Mouse (Mus musculus) neural tube, embryonic 14.5 days (tissue): ENCODE results near the gene Aktip. TPM values are rescaled to one million over a fixed set of nuclear protein-coding genes. Genes with fewer than 3 reads are reported as not detected.

ENCODE experiments used
- ATAC-seq: fragments of 200-750 bp; cut with Nextera tagmentation; 2 replicates; pipeline ENCODE4 v1.8.0; 2017; ENCODE audit warnings: low read depth, mild to moderate bottlenecking, moderate TSS enrichment, moderate library complexity
- H3K27ac ChIP-seq: fragments of 300-500 bp; sonication (generic); 2 replicates; pipeline ENCODE4 v1.5.1; 2014; ENCODE audit warnings: low read depth, mild to moderate bottlenecking, control low read depth, low read length, moderate library complexity, mixed read lengths
- H3K27me3 ChIP-seq: fragments of 300-500 bp; sonication (generic); 2 replicates; pipeline ENCODE4 v1.6.1; 2014; ENCODE audit warnings: low read length; ENCODE audit not compliant: control insufficient read depth, insufficient read depth
- H3K36me3 ChIP-seq: fragments of 300-500 bp; sonication (generic); 2 replicates; pipeline ENCODE4 v1.6.1; 2014; ENCODE audit warnings: low read length, mixed read lengths; ENCODE audit not compliant: control insufficient read depth, insufficient read depth
- H3K4me1 ChIP-seq: fragments of 300-500 bp; sonication (generic); 2 replicates; pipeline ENCODE4 v1.6.1; 2014; ENCODE audit warnings: low read length; ENCODE audit not compliant: control insufficient read depth, insufficient read depth
- H3K4me2 ChIP-seq: fragments of 300-500 bp; sonication (generic); 2 replicates; pipeline ENCODE4 v1.6.1; 2014; ENCODE audit warnings: mild to moderate bottlenecking, low read depth, low read length, control low read depth
- H3K4me3 ChIP-seq: fragments of 300-500 bp; sonication (generic); 2 replicates; pipeline ENCODE4 v1.5.1; 2014; ENCODE audit warnings: low read depth, low read length, control low read depth, mixed read lengths
- H3K9ac ChIP-seq: fragments of 300-500 bp; sonication (generic); replicated peaks from 2 replicates; pipeline ENCODE4 v1.6.1; 2014; ENCODE audit warnings: low read depth, mild to moderate bottlenecking, control low read depth, low read length, mixed read lengths
- H3K9me3 ChIP-seq: fragments of 300-500 bp; sonication (generic); 2 replicates; pipeline ENCODE4 v1.6.1; 2016; ENCODE audit warnings: low read length; ENCODE audit not compliant: control insufficient read depth
- WGBS: fragments of 180-500 bp; shearing (Covaris S2); extraction: QIAGEN DNeasy Blood & Tissue Kit; methylation state at CpG from one replicate; pipeline ENCODE4 v1.1.7; 2014; 5-methylcytosine and 5-hydroxymethylcytosine counted together
- polyA plus RNA-seq: library from polyadenylated mRNA; unstranded; fragments of >200 nt; fragmentation: Nextera tagmentation; extraction: Ambion mirVana; gene quantifications from 2 replicates; pipeline ENCODE4 v1.2.1, GENCODE M21; 2014

Aktip gene
- polyA plus RNA-seq, 1 experiment from 2014 or later: 118 TPM

DNA sequence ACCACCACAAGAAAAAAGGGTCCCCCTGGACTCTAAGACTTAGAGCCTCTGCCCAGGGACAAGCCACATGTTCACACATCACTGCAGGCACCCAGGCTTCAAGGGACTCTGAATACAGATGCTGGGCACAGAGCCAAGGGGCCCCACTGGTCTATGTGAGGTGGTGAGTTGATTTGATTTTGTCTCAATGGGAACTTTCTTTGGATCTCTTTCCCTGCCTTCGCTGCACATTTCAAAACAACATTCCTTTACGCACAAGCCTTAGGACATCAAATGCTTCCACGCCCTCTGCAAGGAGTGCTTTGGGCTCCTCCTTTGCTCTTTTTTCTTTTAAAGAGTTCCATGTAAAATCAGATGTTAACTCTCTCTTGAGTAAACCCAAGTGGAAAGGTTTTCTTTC lies 1.7 kb downstream of the Aktip start:
- H3K27me3 ChIP-seq: no peaks in the 10 kb centered on the region
- WGBS: 79% methylated on average over 3 of the region's 3 CpGs
- no peaks in the 10 kb centered on the region for H3K9me3 ChIP-seq
- no peak overlapping the region for H3K4me2 ChIP-seq
- no peaks in the 10 kb centered on the region for H3K4me1 ChIP-seq
- ATAC-seq: no peak
- no peak overlapping the region for H3K4me3 ChIP-seq
- no peak overlapping the region for H3K9ac ChIP-seq
- H3K27ac ChIP-seq: no peak overlapping the region
- no peaks in the 10 kb centered on the region for H3K36me3 ChIP-seq

DNA sequence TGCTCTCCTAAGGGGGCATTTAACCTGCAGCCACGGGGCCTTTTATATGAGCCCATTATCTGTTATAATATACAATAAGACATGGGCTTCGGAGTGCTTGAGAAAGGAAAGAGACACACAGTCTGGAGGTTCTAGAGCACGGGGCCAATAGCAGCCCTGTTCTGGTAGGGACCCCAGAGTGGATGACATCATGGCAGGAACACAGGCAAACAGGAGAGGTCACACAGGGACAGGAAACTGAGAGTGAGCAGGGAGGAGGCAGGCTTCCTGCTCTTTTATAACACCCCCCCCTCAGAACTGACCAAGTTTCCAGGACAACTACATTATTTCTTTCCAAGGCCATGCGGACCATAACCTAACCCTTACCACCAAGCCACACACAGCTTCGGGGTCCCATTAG lies 2.5 kb downstream of the Aktip start:
- Histone ChIP-seq H3K4me2 (no peak overlapping the region), H3K36me3 (no peaks in the 10 kb centered on the region), H3K27ac (no peak overlapping the region), H3K9ac (no peak overlapping the region), H3K9me3 (no peaks in the 10 kb centered on the region), H3K4me3 (no peak overlapping the region), H3K4me1 (no peaks in the 10 kb centered on the region), H3K27me3 (no peaks in the 10 kb centered on the region)
- ATAC-seq: no peak
- 82% methylated on average over 5 of the region's 5 CpGs for WGBS

DNA sequence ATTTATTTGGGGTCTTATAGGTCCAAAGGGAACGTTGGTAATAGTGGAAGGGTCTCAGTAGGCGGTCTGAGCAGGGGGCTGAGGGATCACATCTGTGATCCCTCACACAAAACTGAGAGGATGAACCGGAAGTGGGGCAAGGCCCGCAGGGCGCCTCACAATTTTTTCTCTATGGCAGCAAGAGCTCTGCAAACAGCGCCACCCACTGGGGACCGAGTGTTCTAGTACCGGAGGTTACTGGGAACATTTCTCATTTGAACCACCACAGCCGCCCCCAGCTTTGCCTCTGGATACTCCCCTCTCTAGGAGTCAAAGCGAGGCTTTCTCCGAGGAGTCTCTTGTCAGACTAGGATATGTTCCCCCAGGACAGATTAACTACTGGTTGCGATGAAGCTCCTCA lies 3.1 kb downstream of the Aktip start:
- Histone ChIP-seq H3K27me3 (no peaks in the 10 kb centered on the region), H3K9ac (no peak overlapping the region)
- WGBS: 83% methylated on average over 12 of the region's 12 CpGs

DNA sequence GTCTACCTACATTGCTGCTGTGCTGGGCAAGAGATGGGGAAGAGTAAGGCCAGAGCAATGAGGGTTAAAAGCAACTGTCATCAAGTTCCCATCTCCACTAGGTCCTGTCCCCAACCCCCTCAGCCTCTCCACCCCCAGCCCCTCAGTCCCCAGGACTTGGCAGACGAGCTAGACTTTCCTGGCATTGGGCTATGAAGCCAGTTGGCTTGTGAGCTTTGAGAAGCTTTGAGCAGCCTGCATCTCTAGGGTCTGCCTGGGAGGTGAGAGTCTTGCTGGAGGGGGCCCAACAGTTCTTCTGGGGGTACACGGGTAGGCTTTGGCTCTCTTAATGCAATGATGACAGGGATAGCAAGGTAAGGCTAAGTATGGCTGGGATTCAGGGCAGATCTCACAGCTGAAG lies 5.7 kb downstream of the Aktip start:
- H3K9me3 ChIP-seq: no peaks in the 10 kb centered on the region
- H3K27ac ChIP-seq: no peak overlapping the region
- H3K4me2 ChIP-seq: no peak overlapping the region
- H3K9ac ChIP-seq: no peak overlapping the region
- H3K27me3 ChIP-seq: no peaks in the 10 kb centered on the region; the same call in 1 of the 2 replicates
- no peaks in the 10 kb centered on the region for H3K36me3 ChIP-seq
- no peaks in the 10 kb centered on the region; the same call in 1 of the 2 replicates for H3K4me1 ChIP-seq
- ATAC-seq: no peak
- 88% methylated on average over 2 of the region's 2 CpGs for WGBS
- H3K4me3 ChIP-seq: no peak overlapping the region

More for the DNA sequence above, 3.1 kb downstream of the Aktip start:
- Histone ChIP-seq H3K4me2 (no peak overlapping the region), H3K4me3 (no peak overlapping the region), H3K27ac (no peak overlapping the region), H3K9me3 (no peaks in the 10 kb centered on the region), H3K4me1 (no peaks in the 10 kb centered on the region), H3K36me3 (no peaks in the 10 kb centered on the region)
- no peak for ATAC-seq

DNA sequence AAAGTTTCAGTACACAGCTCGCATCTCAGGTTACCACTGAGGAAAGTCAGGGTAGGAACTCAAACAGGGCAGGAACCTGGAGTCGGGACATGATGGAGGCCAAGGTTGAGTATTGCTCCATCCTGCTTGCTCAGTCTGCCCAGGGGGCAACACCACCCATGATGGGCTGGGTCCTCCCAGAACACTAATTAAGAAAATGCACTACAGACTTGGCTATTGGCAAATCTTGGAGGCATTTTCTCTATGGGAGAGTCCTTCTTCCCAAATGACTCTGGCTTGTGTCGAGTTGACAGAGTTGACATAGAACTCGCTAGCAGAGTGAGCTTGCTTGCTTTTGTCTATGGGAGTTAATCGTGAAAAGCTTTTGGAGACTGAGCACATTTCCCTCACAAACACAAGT lies 6.8 kb downstream of the Aktip start:
- Histone ChIP-seq H3K4me3 (no peak overlapping the region), H3K4me2 (no peak overlapping the region), H3K4me1 (no peaks in the 10 kb centered on the region; the same call in 1 of the 2 replicates), H3K9me3 (no peaks in the 10 kb centered on the region), H3K27me3 (no peaks in the 10 kb centered on the region; the same call in 1 of the 2 replicates), H3K36me3 (no peaks in the 10 kb centered on the region), H3K9ac (no peak overlapping the region), H3K27ac (no peak overlapping the region)
- ATAC-seq: no peak
- 90% methylated on average over 5 of the region's 5 CpGs for WGBS

DNA sequence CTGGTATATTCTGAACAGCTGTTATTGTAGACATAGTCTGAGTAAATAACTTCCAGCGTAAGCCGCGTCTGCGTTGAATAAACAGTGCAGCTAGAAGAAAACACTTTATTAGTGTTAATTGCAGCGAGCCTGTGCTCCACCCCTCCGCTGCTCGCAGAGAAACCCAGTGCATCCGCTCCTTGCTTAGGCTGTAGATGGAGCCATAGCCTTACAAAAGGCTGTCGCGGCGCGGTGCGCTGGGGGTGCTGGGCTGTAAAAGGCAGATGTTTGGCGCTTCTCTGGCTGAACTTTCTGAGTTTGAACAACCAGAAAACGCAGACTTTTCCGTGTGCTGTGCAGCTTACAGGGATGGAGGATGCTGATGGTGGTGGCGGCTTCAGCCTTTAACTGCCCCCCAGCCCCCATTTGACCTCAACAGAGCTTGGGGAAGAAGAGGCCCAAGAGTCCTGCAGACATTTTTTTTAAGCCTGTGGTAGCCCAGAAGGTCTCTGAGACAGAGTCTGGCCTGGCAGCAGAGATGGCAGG lies 8.9 kb downstream of the Aktip start:
- peak; percentile 86 for ATAC-seq
- no peaks in the 10 kb centered on the region for H3K9me3 ChIP-seq
- no peak overlapping the region for H3K4me3 ChIP-seq
- no peaks in the 10 kb centered on the region; the same call in 1 of the 2 replicates for H3K27me3 ChIP-seq
- H3K36me3 ChIP-seq: no peaks in the 10 kb centered on the region
- H3K27ac ChIP-seq: no peak overlapping the region
- 1% methylated on average over 17 of the region's 17 CpGs for WGBS
- no peak overlapping the region for H3K4me2 ChIP-seq
- no peaks in the 10 kb centered on the region; the same call in 1 of the 2 replicates for H3K4me1 ChIP-seq
- no peak overlapping the region for H3K9ac ChIP-seq

DNA sequence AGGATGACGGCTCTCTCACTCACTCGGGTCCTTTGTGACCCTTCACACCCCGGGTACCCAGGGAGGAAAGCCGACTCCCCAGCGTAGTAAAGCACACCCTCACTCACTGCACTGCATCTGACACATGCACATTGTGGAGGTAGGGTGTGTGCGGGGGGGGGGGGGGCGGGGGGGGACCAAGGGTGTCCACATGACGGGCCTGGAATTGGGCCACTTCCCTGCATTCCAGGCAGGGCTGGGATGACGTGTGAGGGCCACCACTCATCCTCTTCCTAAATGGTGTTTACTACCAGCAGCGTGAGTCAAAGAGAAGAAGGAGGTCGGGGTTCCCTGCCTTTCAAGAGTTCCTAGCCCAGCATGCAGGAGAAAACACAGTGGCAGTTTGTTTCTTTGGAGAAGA lies 11.6 kb downstream of the Aktip start:
- no peak overlapping the region for H3K4me2 ChIP-seq
- H3K27me3 ChIP-seq: no peaks in the 10 kb centered on the region; the same call in 1 of the 2 replicates
- WGBS: 81% methylated on average over 10 of the region's 11 CpGs
- no peak overlapping the region for H3K9ac ChIP-seq
- no peaks in the 10 kb centered on the region for H3K9me3 ChIP-seq
- H3K27ac ChIP-seq: no peak overlapping the region
- ATAC-seq: no peak
- H3K4me3 ChIP-seq: no peak overlapping the region
- no peaks in the 10 kb centered on the region; the same call in 1 of the 2 replicates for H3K4me1 ChIP-seq
- H3K36me3 ChIP-seq: no peaks in the 10 kb centered on the region

DNA sequence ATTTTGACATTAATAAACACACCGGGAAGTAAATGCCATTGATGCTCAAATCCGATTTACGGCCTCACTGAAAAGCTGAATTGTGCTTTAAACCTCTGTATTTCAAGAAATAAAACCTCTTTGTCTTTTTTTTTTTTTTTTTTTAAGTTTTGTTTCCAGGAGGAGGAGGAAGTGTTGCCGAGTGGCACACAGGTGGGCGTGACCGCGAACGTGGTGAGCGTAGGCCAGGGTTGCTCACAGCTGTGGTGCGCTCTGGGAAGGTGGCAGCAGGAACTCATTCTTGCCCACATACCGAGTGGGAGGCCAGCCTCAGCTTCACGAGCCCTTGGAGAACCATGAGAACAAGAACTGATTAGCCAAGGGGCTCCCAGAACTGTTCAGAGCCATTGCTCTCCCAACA lies 13.4 kb downstream of the Aktip start:
- no peaks in the 10 kb centered on the region for H3K9me3 ChIP-seq
- H3K36me3 ChIP-seq: no peaks in the 10 kb centered on the region
- no peaks in the 10 kb centered on the region; the same call in 1 of the 2 replicates for H3K4me1 ChIP-seq
- no peak overlapping the region for H3K27ac ChIP-seq
- no peak overlapping the region for H3K4me2 ChIP-seq
- no peak for ATAC-seq
- H3K4me3 ChIP-seq: no peak overlapping the region
- H3K27me3 ChIP-seq: no peaks in the 10 kb centered on the region; the same call in 1 of the 2 replicates
- H3K9ac ChIP-seq: no peak overlapping the region
- 75% methylated on average over 12 of the region's 12 CpGs for WGBS

DNA sequence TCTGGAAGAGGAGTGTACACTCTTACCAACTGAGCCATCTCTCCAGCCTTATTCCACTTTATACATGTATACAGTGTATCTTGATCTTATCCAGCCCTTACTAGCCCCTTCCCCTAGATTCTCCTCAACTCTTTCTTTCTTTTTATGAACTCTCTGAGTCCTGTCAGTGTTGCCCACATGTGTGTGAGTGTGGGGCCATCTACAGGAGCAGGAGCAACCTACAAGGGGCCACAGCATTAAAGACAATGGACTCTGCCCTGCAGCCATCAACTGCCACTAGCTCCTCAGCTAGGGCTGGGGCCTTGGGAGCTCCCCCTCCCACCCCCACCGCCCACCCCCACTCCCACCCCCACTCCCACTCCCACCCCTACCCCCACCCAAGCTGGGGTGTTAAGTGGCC lies 22.1 kb downstream of the Aktip start:
- Histone ChIP-seq H3K4me3 (no peak overlapping the region), H3K4me1 (no peaks in the 10 kb centered on the region), H3K9ac (no peak overlapping the region), H3K27ac (no peak overlapping the region), H3K36me3 (no peaks in the 10 kb centered on the region), H3K27me3 (no peaks in the 10 kb centered on the region), H3K9me3 (no peaks in the 10 kb centered on the region), H3K4me2 (no peak overlapping the region)
- ATAC-seq: no peak
- WGBS: 60% methylated on average over 1 of the region's 1 CpGs
